Mouse (Mus musculus) midbrain, embryonic 12.5 days (tissue): ENCODE measurements around the gene Klri2. TPM values are rescaled to one million over a fixed set of nuclear protein-coding genes. Genes with fewer than 3 reads are reported as not detected.

Source experiments
- ATAC-seq: fragments of 200-750 bp; cut with Nextera tagmentation; 2 replicates; pipeline ENCODE4 v1.8.0; 2017; ENCODE audit warnings: low read depth, moderate TSS enrichment, moderate library complexity; ENCODE audit not compliant: low FRiP score
- H3K27ac ChIP-seq: fragments of 300-500 bp; sonication (generic); replicated peaks from 2 replicates; pipeline ENCODE4 v1.5.1; 2016; ENCODE audit warnings: mild to moderate bottlenecking
- H3K27me3 ChIP-seq: fragments of 300-500 bp; sonication (generic); 2 replicates; pipeline ENCODE4 v1.6.1; 2016; ENCODE audit warnings: mild to moderate bottlenecking
- H3K36me3 ChIP-seq: fragments of 300-500 bp; sonication (generic); 2 replicates; pipeline ENCODE4 v1.6.1; 2016
- H3K4me1 ChIP-seq: fragments of 300-500 bp; sonication (generic); 2 replicates; pipeline ENCODE4 v1.6.1; 2016
- H3K4me2 ChIP-seq: fragments of 300-500 bp; sonication (generic); replicated peaks from 2 replicates; pipeline ENCODE4 v1.6.1; 2016; ENCODE audit warnings: mild to moderate bottlenecking, moderate library complexity
- H3K4me3 ChIP-seq: fragments of 300-500 bp; sonication (generic); 2 replicates; pipeline ENCODE4 v1.5.1; 2016; ENCODE audit warnings: mild to moderate bottlenecking
- H3K9ac ChIP-seq: fragments of 300-500 bp; sonication (generic); replicated peaks from 2 replicates; pipeline ENCODE4 v1.6.1; 2016; ENCODE audit warnings: mild to moderate bottlenecking, moderate library complexity
- H3K9me3 ChIP-seq: fragments of 300-500 bp; sonication (generic); 2 replicates; pipeline ENCODE4 v1.6.1; 2016; ENCODE audit warnings: mild to moderate bottlenecking
- WGBS: fragments of 180-500 bp; shearing (Covaris S2); methylation state at CpG from one replicate; pipeline ENCODE4 v1.1.7; 2016; 5-methylcytosine and 5-hydroxymethylcytosine counted together
- microRNA-seq: library from miRNA; unstranded; fragments of <30 nt; microRNA quantifications from one replicate; pipeline ENCODE4, GENCODE M21; 2017
- polyA plus RNA-seq: library from polyadenylated mRNA; unstranded; fragments of >200 nt; fragmentation: Nextera tagmentation; extraction: Ambion mirVana; gene quantifications from 2 replicates; pipeline ENCODE4 v1.2.1, GENCODE M21; 2016

Klri2 gene
- polyA plus RNA-seq, 1 experiment from 2014 or later, result not detected

DNA sequence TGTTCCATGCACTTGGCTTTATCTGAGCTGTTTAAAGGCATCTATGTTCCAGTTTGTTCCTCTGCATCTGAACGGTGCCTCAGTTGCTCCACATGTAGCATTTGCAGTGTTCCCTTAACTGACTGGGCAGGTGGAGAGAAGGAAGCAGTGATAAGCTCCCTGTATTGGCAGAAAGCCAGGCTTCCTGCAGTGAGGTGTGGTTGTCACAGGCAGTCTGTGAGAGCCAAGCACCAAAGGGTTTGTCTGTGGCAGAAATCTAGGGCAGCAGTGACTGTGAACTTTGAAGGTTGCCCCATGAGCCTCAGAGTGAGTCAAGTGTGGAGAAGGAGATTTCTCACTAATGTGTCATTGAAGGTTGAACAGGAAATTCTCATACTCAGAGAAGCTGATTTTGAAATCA lies 59.9 kb downstream of the Klri2 start:
- Histone ChIP-seq H3K4me3 (no peak overlapping the region), H3K27me3 (no peaks in the 10 kb centered on the region), H3K9ac (no peak overlapping the region), H3K27ac (no peak overlapping the region), H3K4me2 (no peak overlapping the region), H3K4me1 (no peaks in the 10 kb centered on the region), H3K9me3 (no peaks in the 10 kb centered on the region), H3K36me3 (no peaks in the 10 kb centered on the region)
- WGBS, result 70% methylated on average over 1 of the region's 1 CpGs
- no peak for ATAC-seq

Small RNA genes within 50 kb of the gene (microRNA-seq; reads per million reads assigned to microRNA genes)
- gene Mir680-1, result not detected

Other genes starting within 250 kb of the Klri2 start
- 0.06 and 0.07 TPM in 2 replicates for gene Olr1, start 233.3 kb downstream of the Klri2 start, polyA plus RNA-seq
- gene Tmem52b, start 227.9 kb downstream of the Klri2 start, polyA plus RNA-seq, result not detected in 2 replicates
- 94.3 and 96.6 TPM in 2 replicates for gene Gabarapl1, start 207.3 kb downstream of the Klri2 start, polyA plus RNA-seq
- not detected in 2 replicates for gene Klre1, start 162.6 kb downstream of the Klri2 start, polyA plus RNA-seq
- 0.47 TPM in 1 of 2 replicates, not detected in the other for gene Klrd1, start 148.7 kb downstream of the Klri2 start, polyA plus RNA-seq
- gene Klrk1, start 116.6 kb downstream of the Klri2 start, polyA plus RNA-seq, result 0.32 and 0.34 TPM in 2 replicates
- gene Klrc3, start 97.1 kb downstream of the Klri2 start, polyA plus RNA-seq, result not detected in 2 replicates
- not detected in 2 replicates for gene Klrc2, start 79.8 kb downstream of the Klri2 start, polyA plus RNA-seq
- gene Klrc1, start 61.5 kb downstream of the Klri2 start, polyA plus RNA-seq, result not detected in 2 replicates
- not detected in 2 replicates for gene Klri1, start 23.4 kb downstream of the Klri2 start, polyA plus RNA-seq
- not detected in 2 replicates for gene Gm156, start 43.8 kb upstream of the Klri2 start, polyA plus RNA-seq
- gene Gm17631, start 122.2 kb upstream of the Klri2 start, polyA plus RNA-seq, result not detected in 2 replicates
- not detected in 2 replicates for gene Klra17, start 136.2 kb upstream of the Klri2 start, polyA plus RNA-seq
- not detected in 2 replicates for gene Klra5, start 177.2 kb upstream of the Klri2 start, polyA plus RNA-seq